ENCODE assay signal across 8 mouse cellular contexts in the genomic region with DNA sequence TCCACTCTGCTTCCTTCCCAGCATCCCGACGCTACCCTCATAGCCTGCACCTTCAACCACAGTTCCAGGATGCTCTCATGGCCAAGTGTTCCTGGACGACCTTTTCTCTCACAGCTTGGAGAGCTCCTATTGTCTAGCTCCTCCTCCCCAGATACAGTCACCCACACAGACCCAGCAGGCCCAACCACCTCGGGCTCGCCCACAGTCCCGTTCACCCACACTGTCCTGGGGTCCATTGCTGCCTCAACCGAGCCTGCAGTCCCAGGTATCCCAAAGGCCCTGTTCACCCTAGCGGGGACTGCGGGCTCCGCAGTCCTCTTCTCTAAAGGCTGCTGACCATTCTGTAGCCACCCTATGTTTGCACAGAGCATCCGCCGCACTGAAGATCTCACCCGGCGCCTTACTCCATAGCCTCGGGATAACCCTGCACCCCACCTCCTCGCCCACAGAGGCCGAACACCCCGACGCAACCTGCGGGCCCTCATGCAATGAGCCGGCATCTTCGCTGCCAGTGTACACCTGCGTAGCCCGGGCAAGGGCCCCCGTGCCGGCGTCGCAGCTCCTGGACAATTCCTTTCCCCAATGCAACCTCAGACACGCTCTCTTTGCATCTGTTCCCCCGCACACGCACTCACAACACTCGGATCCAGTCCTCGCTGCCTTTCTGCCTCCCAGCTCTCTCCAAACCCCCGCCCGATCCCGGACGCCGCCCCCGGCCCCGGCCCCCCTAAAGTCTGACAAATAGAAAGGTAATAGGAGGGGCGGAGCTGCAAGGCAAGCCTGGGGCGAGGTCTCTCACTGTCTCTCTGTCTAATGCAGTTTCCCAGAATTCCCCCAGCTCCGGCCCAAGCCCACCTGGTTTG. TPM values are rescaled to one million over a fixed set of nuclear protein-coding genes. Genes with fewer than 3 reads are reported as not detected.
A peak's percentile ranks its signal among the peaks of the same experiment; 100 is the strongest.
DNase-seq lines count a peak whose midpoint lies in the region; ATAC-seq and TF ChIP-seq lines count a peak whose summit lies in the region.

A gene (minus strand): TSS at position 500 of the 863 bp plus-strand sequence.

- H3K9me3 ChIP-seq in embryonic facial prominence, embryonic 12.5 days: no peaks in the 10 kb centered on the region
- H3K9me3 ChIP-seq in hindbrain, embryonic 10.5 days: no peaks in the 10 kb centered on the region
- H3K9me3 ChIP-seq in midbrain, embryonic 13.5 days: no peaks in the 10 kb centered on the region

- peaks cover 18% of the 10 kb centered on the region for H3K4me1 ChIP-seq in embryonic facial prominence, embryonic 12.5 days
- H3K4me1 ChIP-seq in hindbrain, embryonic 10.5 days (replicated peaks): peaks cover 35% of the 10 kb centered on the region
- peaks cover 41% of the 10 kb centered on the region for H3K4me1 ChIP-seq in midbrain, embryonic 13.5 days (replicated peaks)

- DNase-seq in left cerebral cortex, adult 18-20 months (ENCODE audit: low spot score in 2 of 2): peak in 1 of 2 experiments; percentile 46
- DNase-seq in left cerebral cortex, adult 11 months (ENCODE audit: low spot score): no peak
- no peak for DNase-seq in Patski (ENCODE audit: low read depth, low spot score)
- peak; percentile 58 for DNase-seq in hindbrain, embryonic 10.5 days (ENCODE audit: low spot score)
- DNase-seq in left cerebral cortex, postnatal 36 days (ENCODE audit: low spot score in 2 of 2): peak; percentile 44 to 53
- peak; percentile 51 for DNase-seq in thymus, postnatal 14 days

- POLR2A ChIA-PET in Patski (lab: Charles Lee): interaction anchor here (1.4 kb wide), 1 partner anchor 12 kb away, joined by 3 read pairs; no protein-coding TSS in a partner anchor

- H3K27ac ChIP-seq in embryonic facial prominence, embryonic 12.5 days: peak within 1 kb of the TSS; percentile 80
- H3K27ac ChIP-seq in hindbrain, embryonic 10.5 days: peak within 1 kb of the TSS; percentile 92
- H3K27ac ChIP-seq in midbrain, embryonic 13.5 days: peak within 1 kb of the TSS; percentile 82

- no peak for TF ChIP-seq CTCF in Patski (IDR thresholded peaks at IDR 0.05)

- intact Hi-C loops in left cerebral cortex, postnatal 36 days (cut with DNase I): loop anchor here (5.0 kb wide), 1 partner anchor 154 kb away; no protein-coding TSS in a partner anchor

- ATAC-seq in Patski: peak; percentile 67
- peak; percentile 19; the same call in 1 of the 2 replicates for ATAC-seq in embryonic facial prominence, embryonic 12.5 days (ENCODE audit: insufficient number of reproducible peaks, insufficient read depth, low FRiP score, low TSS enrichment)
- peak; percentile 67 for ATAC-seq in midbrain, embryonic 13.5 days

- CTCF ChIA-PET in Patski (lab: Charles Lee): interaction anchor here (1.3 to 2.2 kb wide), 3 partner anchors 20 to 154 kb away, joined by 3 to 9 read pairs (median 3); no protein-coding TSS in a partner anchor

- peaks cover 22% of the 10 kb centered on the region for H3K36me3 ChIP-seq in embryonic facial prominence, embryonic 12.5 days
- peaks cover 44% of the 10 kb centered on the region for H3K36me3 ChIP-seq in hindbrain, embryonic 10.5 days
- peaks cover 26% of the 10 kb centered on the region for H3K36me3 ChIP-seq in midbrain, embryonic 13.5 days

- H3K9ac ChIP-seq in embryonic facial prominence, embryonic 12.5 days: peak within 1 kb of the TSS; percentile 75
- peak within 1 kb of the TSS; percentile 94 for H3K9ac ChIP-seq in midbrain, embryonic 13.5 days (replicated peaks)

- H3K4me3 ChIP-seq in embryonic facial prominence, embryonic 12.5 days: peak within 1 kb of the TSS; percentile 81
- peak within 1 kb of the TSS; percentile 95 for H3K4me3 ChIP-seq in hindbrain, embryonic 10.5 days
- peak within 1 kb of the TSS; percentile 93 for H3K4me3 ChIP-seq in midbrain, embryonic 13.5 days (replicated peaks)

- in situ Hi-C loops in Patski (cut with MboI; ENCODE audit: low pct_unique_long_range_greater_than_20kb): loop anchor here (5.0 kb wide), 1 partner anchor 154 kb away; no protein-coding TSS in a partner anchor

- H3K27me3 ChIP-seq in Patski: no peaks in the 10 kb centered on the region
- no peaks in the 10 kb centered on the region for H3K27me3 ChIP-seq in embryonic facial prominence, embryonic 12.5 days
- no peaks in the 10 kb centered on the region for H3K27me3 ChIP-seq in hindbrain, embryonic 10.5 days (ENCODE audit: insufficient read depth, poor library complexity, severe bottlenecking)
- no peaks in the 10 kb centered on the region for H3K27me3 ChIP-seq in midbrain, embryonic 13.5 days

- under 1% methylated on average over 43 of the region's 43 CpGs for WGBS in embryonic facial prominence, embryonic 12.5 days
- under 1% methylated on average over 43 of the region's 43 CpGs for WGBS in hindbrain, embryonic 10.5 days
- 1% methylated on average over 43 of the region's 43 CpGs for WGBS in midbrain, embryonic 13.5 days

- H3K4me2 ChIP-seq in embryonic facial prominence, embryonic 12.5 days (replicated peaks): peak within 1 kb of the TSS; percentile 87
- H3K4me2 ChIP-seq in midbrain, embryonic 13.5 days (replicated peaks): peak within 1 kb of the TSS; percentile 92

RNA-seq across cellular contexts. Expression of the gene that starts here (rescaled TPM):
- total RNA-seq in left cerebral cortex, adult 18-20 months (2021): 10 to 100 TPM; 12.2 to 13.0 TPM
- 1.5 TPM for polyA plus RNA-seq in Patski (2021)
- 0.95 and 0.99 TPM in 2 replicates for polyA plus RNA-seq in embryonic facial prominence, embryonic 12.5 days (2016; fragmentation: Nextera tagmentation; extraction: Ambion mirVana)
- 0.22 and 0.44 TPM in 2 replicates for polyA plus RNA-seq in hindbrain, embryonic 10.5 days (2016; fragmentation: Nextera tagmentation; extraction: Ambion mirVana)
- 10 to 100 TPM in 1 of 2 experiments, 1 to 10 TPM in 1; 9.1 to 15.4 TPM for total RNA-seq in left cerebral cortex, postnatal 36 days (2021)
- polyA plus RNA-seq in midbrain, embryonic 13.5 days (2015; fragmentation: Nextera tagmentation; extraction: Ambion mirVana): 1.6 and 1.9 TPM in 2 replicates

Comparison
In these comparisons a context has a peak if more than half of its experiments do, and no peak if none do; other contexts are left out.
1. DNase-seq: peak in left cerebral cortex, postnatal 36 days (2 of 2) and thymus, postnatal 14 days (single experiment); none in left cerebral cortex, adult 11 months (single experiment) and Patski (single experiment).
2. Peak in ATAC-seq, H3K4me3 ChIP-seq, H3K27ac ChIP-seq, H3K9ac ChIP-seq and H3K4me2 ChIP-seq in embryonic facial prominence, embryonic 12.5 days; RNA of the gene not detected or under 1 TPM.
3. Peak in DNase-seq, H3K4me3 ChIP-seq and H3K27ac ChIP-seq in hindbrain, embryonic 10.5 days; RNA of the gene not detected or under 1 TPM.
4. Peak in every context shown above with its lines, with median percentiles within 50 percentile points of each other: ATAC-seq, H3K27ac ChIP-seq and H3K4me3 ChIP-seq.